Mouse (Mus musculus) thymus, postnatal 4 days (tissue): ENCODE data around the gene 1300017J02Rik.
"Not testable (repeated sequence)": the region's sequence is repeated elsewhere in the genome, so short reads cannot be mapped to it uniquely, and the experiment has no call there.

ENCODE experiments used
- DNase-seq: peaks from one replicate; pipeline ENCODE4 v3.0.0; 2021

1300017J02Rik gene

DNA sequence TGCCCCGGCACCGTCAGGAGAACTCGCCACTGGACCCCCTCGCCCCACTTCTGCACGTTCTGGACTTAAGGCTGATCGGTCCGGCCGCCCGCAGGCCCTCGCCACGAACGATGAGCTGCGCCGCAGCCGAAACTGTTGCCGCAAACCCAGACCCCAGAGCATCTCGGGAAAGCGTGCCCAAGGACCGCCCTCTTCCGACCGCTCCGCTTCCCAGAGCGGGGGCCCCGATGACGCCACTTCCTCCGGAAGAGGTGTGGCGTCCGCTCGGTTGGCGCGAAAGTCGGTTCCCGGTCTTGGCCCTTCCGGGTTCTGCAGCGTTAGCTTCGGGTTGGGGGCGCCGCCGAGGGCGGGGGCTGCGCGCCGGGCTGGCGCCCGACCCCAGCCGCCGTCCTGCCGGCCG is at the start of gene 1300017J02Rik, which contains the start of gene Topbp1:
Gene 1300017J02Rik, minus strand, starts transcription at position 156 of the 400 bp plus-strand sequence.
Gene Topbp1, plus strand, starts transcription at position 289 of the 400 bp plus-strand sequence.
- DNase-seq, result peak; percentile 95

DNA sequence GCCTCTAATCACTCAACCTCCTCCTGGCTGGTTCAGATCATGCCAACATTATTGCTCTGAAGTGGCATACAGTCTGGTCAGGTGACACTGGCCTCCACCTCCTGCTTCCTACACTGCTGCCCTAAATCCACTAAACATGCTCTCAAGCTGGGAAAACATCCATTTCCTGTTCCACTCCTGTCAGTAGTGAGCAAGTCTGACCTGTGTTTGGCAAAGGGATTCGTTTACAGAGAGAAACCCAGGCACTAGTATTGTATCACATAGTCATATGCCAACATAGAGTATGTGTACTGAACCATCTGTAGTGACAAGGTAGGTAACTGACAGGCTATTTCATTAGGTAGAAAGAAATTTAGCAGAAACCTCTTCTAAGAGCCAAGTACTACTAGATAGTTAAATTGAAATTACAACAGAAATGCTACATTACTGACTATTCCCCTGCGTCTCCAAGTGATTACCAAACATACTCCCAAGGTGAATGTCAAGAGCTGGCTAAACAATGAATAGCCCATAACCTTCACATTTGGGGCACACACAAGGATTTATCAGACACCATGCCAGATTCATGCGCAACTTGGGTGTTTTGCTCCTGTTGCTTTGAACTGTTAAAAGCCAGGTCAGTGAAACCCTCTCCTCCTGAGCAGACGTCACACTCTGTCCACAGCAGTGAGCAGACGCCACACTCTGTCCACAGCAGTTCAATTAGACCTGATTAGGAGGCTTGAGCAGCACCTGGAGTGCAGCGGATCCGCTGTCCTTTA is 48.8 kb upstream of the 1300017J02Rik start:
- not testable (repeated sequence) for DNase-seq

DNA sequence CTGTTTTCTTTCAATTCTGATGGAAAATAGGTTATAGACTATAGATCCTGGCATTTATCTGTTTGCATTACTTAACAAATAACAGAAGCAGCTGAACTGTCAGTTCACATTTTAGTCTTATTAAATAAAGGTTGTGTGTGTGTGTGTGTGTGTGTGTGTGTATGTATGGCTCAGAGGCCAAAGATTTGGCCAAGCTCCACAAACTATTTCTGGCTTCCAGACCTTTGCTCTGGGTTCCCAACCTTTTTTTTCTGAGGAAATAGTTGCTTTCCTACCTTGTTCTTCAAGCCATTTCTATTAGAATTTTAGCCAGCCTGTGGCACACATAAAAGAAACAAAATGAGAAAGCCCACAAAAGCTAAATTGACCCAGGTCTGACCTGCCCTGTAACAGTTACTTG is 43.9 kb upstream of the 1300017J02Rik start:
- no peak for DNase-seq

DNA sequence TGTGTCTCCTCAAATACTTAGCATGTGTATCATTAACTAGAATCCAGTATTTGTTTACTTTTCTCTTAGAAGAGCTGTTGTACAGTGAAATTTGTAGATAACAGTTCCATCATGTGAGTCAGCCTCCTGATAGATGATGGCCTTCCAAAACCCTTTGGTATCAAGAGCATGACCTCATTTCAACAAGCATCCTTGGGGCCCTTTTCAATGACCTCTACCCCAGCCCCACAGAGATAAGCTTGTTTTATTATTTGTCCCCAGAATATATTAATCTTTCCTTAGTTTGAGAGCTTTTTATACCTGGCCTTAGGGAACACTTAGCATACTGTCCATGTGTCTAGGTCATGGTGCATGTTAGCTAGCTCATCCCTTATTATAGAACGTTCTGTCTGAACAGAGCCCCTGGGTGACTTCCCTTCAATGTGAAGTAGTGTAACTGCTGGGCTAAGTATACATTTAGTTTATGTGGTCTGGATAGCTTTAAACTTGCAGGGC is 43.2 kb upstream of the 1300017J02Rik start:
- no peak for DNase-seq

DNA sequence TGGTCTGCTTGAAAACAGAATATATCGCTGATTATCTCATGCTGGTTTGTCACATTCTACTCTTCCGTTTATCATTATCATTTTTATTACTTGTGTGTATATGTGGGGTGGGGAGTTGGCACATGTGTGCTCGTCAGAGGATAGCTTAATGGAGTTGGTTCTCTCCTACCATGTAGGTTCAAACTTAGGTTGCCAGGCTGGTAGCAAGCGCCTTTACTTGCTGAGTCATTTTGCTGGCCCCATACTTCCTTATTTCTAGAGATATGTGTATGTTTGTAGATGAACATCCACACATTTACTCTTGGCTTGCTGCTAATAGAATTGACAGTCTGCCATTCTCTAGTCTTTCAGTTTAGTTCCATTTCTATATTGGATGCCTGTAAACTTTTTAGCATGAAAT is 42.2 kb upstream of the 1300017J02Rik start:
- DNase-seq, result no peak

DNA sequence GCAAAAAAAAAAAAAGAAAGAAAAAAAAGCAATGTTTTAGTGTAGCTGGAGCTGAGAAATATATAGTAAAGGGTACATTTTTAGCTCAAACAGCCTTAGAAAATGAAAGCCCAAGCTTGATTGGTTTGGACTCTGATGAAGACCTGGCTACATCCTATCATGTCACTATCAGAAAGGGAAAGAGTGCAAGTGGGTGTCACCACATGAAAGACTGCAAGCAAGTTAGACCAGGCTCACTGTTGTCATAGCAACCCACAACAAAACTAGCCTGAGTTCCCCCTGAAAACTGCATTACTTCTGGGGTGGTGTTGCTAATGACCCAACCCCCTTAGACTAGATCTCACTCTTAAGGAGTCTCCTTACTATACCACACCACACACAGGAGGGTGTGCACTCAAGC is 32.0 kb upstream of the 1300017J02Rik start:
- DNase-seq, result no peak

DNA sequence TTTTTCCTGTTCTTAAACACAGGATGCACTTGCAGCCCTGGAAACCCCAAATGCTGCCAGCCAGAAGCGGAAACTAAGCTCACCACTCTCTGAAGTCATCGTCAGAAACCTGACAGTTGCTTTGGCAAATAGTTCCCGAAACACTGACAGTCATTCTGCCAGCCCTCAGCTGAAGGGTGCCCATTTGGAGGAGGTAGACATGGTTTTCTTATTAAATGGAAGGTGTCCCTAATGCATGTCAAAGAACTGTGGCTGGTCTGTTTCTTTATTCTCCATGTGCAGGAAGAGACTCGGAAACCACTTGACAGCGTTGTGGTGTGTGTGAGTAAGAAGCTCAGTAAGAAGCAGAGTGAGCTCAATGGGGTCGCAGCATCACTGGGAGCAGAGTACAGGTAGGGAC is 27.8 kb upstream of the 1300017J02Rik start:
- no peak for DNase-seq

DNA sequence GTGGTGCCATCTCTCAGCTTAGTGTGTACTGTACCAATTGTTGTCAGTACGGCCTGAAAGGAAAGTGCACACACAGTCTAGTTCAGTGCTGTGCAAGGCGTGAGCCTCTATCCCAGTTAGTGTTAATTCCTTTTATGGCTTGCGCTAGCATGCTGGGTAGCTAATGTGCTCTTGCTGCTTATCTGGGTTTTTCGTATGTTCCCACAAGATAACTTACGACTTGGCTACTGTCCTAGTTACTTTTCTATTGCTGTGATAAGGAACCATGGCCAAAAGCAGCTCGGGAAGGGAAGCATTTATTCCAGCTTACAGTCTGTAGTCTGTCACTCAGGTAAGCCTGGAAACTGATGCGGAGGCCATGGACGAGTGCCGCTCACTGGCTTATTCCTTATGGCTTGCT is 21.6 kb upstream of the 1300017J02Rik start:
- no peak for DNase-seq

DNA sequence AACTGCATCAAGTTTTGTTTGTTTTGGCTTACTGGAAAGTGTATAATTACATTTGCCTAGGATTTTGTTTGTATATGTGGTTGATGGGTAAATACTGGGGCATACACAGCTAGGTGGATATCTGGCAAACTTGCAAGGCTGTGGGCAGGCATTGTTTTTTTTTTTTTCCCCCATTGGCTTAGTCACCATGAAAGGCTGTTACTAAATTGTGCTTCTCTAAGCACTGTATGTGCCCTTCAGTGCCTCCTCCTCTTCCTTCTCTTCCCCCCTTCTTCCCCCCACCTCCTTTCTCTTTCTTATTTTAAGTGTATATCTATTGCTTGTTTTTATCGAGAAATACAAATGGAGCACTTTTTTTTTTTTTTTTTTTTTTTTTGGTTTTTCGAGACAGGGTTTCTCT is 19.8 kb upstream of the 1300017J02Rik start:
- DNase-seq, result no peak

DNA sequence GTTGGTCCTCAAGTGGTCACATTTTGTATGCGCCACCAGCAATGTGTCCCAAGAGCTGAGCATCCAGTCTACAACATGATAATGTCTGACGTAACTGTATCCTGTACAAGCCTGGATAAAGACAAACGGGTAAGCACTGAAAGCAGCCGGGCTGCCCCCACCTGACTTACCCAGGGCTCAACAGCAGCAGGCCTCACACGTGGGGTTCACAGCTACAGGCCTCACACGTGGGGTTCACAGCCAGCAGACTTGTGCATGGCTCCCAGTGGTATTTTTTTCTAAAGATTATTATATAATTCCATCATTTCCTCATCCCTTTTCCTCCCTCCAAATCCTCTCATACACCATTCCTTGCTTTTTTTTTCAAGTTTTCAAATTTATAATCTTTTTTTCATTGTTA is 5.0 kb upstream of the 1300017J02Rik start:
- DNase-seq, result peak; percentile 27

DNA sequence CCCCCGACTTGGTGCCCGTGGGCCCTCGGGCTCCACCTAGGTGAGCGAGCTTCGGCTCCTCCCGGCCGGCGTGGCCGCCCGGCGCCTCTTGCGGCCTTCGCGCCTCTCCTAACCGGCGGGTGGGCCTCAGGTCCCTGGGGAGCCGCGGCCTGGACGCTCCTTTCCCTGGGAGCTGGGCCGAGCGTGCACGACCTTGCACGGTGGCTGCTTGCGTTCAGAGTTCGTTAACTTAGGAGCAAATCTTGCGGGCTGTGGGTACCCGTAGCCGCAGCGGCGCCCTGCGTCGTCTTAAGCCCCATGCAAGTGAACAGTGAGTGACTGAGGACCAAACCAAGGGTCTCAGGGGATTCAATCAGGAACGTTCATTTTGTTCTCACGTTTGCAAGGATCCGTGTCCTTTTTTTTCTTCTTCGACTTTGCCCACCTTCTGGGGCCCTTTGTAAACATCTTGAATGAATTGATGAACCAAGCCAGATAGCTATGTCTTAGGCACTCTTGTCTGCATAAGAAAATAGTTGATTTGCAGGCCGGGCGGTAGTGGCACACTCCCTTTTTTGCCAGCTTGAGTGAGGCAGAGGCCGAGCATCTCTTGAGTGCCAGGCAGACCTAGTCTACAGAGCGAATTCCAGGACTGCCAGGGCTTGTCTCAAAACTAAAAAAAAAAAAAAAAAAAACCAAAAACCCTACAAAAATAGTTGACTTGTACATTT is 605 bp upstream of the 1300017J02Rik start:
- DNase-seq, result peak; percentile 18

DNA sequence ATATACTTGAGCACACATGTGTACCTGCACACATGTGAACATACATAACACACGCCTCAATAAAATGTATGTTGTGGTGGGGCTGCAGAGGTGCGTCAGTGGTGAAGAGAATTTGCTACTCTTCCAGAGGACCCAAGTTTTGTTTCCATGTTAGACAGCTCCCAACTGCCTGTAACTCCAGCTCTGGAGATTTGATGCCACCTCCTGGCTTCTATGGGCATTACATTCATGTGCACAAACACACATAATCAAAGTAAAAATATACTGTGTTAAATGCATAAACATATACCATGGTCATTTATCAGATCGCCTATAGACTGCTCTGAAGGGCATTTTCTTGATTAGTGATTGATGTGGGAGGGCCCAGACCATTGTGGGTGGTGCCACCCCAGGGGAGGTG is 2.2 kb downstream of the 1300017J02Rik start:
- peak; percentile 73 for DNase-seq

DNA sequence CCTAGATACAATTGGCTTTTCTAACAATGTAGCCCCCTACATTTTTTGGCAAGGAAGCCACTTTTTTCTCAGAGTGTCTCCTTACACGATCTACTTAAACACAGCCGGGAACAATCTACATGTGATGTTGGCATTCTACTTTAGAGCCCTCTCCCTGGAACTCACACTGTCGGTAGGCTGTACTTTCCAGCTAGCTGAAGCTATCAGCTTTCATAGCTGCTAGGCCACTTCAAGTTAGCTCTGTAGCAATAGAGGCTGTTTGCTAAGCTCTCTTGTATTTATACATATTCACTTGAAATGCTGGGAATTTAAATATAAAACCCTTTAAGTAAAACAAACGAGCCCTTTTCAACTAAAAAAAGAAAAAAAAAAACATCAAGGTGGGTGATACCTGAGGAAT is 2.6 kb downstream of the 1300017J02Rik start:
- no peak for DNase-seq

DNA sequence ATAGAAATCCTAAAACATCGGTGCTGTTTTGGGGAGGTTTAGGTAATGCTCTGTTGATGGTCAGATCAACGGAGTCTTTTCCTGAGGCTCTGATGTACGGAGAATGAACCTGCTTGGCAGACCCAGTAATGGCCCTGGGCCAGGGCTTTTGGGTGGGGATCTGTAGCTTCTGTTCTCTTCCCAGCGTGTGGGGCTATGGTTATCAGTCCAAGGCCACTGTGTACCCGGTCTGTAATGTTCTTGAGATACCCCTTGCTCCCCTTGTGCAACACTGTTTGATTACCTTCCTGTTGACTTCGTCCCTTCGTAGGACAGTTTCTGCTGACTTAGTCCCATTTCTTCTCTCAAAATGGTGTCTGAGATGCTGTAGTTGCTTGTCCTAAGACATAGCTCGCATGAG is 3.8 kb downstream of the 1300017J02Rik start:
- no peak for DNase-seq

DNA sequence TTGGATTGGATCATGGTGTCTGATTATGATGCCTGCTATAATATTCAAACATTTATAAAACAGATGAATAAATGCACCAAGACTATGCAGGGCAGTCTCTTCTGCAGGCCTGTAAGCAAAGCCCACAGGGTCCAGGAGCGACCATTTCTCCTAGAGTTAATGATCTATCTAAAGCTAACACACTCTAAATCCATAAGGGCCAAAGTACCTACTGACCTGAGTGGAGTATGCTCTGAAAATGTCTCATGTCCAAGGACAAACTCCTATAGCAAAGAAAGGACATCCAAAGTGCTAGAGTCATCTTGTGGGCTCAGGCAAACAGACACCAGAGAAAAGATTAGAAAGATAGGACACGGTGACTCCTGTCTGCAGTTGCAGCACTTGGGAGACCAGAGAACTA is 10.4 kb downstream of the 1300017J02Rik start:
- no peak for DNase-seq

DNA sequence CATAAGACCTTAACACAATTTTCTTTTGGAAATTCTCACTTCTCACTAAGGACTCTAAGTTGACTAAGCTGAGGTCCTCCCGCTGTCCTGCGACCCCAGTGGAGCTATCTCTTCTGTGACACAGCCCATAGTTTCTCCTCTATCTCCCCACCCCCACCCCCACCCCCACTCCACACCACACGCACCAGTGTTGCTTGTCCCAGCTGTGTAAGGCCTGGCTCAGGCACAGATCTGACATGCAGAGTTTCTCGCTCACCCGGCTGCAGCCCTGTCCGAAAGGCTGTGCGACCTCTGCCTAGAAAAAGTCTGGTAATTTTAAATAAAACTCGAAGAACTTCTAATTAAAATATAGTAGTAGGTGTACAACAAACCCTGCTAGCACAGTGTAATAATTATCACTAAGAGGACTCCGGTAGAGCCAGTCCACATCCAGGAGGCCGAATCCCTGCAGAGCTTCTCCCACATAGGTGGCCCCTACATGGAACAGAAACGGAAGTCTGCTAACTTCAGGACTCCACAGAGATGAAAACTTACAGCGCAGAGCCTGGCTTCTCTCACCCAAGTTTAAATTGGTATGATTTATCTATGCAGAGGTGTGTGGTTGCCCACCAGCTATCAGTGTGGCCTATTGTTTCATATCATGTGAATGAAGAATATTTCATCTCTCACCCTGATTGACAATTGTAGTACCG is 16.2 kb downstream of the 1300017J02Rik start:
- no peak for DNase-seq

DNA sequence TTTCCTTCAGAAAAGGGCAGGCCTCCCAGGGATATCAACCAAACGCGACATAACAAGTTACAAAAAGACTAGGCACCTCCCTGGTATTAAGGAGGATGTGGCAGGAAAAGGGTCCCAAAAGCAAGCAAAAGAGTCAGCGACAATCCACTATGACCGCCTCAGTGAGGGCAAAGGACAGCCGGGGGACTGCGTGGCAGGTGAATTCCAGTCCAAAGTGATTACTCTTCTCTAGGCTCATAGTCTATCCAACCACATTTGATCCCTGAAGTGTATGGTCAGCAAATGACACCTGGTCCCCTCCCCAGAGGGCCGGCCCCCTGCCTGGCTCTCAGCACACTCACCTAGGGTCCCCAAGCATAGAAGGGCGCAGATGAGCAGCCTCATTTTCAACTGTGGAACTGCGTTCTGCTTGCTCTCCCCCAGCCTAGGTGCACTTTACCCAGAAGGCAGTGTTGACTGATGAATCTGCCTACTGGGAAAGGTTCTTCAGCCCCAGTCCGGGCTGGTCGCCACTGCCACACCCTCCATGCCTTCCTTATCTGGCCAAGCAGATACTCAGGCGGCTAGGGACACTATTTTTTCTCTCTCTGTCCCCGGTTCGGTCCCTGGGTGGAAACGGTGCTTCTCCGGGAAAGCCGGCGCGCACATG is 16.9 kb downstream of the 1300017J02Rik start:
- DNase-seq, result no peak

DNA sequence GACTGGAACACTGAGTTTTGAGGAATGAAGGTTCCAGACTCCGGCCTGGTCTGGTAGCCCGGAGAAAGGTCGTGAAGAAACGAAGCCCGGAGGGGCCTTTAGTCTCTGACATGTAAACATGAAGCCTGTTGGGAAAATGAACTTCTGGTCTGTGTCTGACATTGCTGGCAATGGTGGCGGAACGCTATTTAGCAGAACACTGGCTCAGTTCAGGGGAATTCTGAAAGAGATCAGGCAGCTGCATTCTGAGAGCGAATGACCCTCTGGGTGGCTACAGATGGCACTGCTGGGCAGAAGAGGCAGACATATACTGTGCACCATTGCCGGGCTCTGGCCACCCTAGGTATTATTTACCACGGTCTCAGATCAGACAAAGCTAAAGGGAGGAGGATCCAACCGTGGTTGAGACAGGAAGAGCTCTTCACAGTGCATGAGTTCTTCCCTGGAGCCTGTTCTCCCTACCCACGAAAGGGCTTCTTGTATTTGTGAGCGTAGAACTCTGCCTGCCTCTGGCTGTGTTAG is 17.9 kb downstream of the 1300017J02Rik start:
- DNase-seq, result no peak

DNA sequence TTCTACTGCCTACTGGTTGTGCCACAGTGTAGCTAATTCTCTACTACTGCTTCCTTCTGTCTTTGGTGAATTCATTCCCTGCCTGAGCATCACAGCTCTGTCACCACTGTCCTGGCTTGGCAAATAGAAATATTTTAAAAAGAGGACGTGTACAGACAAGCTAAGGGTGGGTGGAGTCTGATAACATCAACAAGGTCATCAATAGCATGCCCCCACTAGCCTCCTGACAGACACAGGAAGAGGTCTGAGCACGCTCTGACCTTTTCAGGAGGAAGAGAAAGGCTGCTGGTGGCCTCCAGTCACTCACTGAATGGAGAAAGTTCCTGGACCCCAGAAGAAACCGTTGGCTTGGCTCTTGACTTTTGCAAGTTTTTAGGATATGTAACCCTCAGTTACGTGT is 18.5 kb downstream of the 1300017J02Rik start:
- no peak for DNase-seq

DNA sequence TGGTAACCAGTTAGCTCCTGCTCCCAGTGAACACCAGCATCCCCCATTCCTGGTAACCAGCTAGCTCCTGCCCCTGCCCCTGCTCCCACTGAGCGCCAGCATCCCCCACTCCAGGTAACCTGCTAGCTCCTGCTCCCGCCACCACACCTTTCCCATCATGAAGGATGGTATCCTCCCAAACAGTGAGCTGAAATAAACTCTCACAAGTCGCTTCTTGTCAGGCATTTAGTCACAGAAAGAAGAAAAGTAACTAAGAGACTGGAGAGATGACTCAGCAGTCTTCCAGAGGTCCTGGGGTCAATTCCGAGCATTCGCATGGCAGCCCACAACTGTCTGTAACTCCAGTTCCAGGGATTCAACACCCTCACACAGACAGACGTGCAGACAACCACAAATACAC is 28.0 kb downstream of the 1300017J02Rik start:
- no peak for DNase-seq

DNA sequence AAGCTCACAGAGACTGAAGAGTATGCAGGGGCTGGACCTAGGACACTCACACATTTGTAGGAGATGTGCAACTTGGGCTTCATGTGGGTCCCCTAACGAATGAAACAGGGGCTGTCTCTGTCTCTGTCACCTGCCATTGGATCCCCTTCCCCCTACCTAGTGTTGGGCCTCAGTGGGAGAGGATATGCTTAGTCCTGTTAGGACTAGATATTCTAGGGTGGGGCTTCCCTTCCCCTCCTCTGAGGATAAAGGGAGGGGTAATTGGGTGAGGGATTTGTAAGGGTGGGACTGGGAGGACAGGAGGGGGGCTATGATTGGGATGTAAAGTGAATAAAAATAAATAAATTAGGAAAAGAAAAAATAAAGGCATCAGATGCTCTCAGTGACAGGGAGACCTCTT is 29.2 kb downstream of the 1300017J02Rik start:
- DNase-seq, result no peak

DNA sequence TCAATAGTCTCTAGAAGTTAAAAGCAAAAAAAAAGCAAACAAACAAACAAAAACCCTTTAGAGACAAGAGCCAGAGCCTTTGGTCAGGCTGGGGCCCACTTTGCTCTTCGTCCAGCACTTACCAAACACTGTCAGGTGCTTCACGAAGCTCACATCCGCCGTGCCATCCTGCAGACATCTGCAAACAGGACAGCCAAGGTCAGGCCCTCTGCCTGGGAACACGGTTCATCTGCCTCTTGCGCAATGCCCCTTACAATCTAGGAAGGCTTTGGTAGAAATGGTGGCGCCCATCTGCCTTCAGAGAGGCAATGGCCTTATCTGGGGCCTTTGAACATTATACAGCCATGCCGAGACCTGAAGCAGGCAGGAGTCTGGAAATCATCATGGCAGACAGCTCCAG is 30.1 kb downstream of the 1300017J02Rik start:
- no peak for DNase-seq

DNA sequence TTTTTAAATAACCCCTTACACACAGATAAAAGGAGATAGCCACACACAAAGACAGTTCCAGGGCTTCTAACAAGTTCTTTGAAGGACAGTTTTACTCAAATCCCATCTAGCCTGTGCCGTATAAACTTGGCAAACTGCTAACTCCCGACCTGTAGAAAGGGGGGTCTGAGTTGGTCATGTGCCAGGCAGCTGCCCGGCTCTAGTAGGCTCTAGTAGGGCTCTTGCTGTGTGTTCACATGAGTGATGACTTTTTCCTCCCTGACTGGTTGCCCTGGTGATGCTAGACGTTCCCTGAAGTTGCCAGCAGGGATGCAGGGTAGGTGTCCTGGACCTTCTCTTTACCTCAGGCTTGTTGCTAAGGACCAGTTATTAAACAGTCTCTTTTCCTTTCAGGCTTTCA is 33.8 kb downstream of the 1300017J02Rik start:
- DNase-seq, result no peak
